Mouse (Mus musculus) kidney, embryonic 16.5 days (tissue): Measurements from ENCODE around the gene Lrrtm4. TPM values are rescaled to one million over a fixed set of nuclear protein-coding genes. Genes with fewer than 3 reads are reported as not detected.

Experiments used
- ATAC-seq: fragments of 200-750 bp; cut with Nextera tagmentation; 2 replicates; pipeline ENCODE4 v1.8.0; 2017; ENCODE audit warnings: moderate TSS enrichment; ENCODE audit not compliant: low FRiP score, low TSS enrichment
- H3K27ac ChIP-seq: fragments of 300-500 bp; sonication (generic); 2 replicates; pipeline ENCODE4 v1.5.1; 2014; ENCODE audit warnings: low read length
- H3K27me3 ChIP-seq: fragments of 300-500 bp; sonication (generic); 2 replicates; pipeline ENCODE4 v1.6.1; 2014; ENCODE audit warnings: low read length, control low read depth, mixed read lengths; ENCODE audit not compliant: insufficient read depth
- H3K36me3 ChIP-seq: fragments of 300-500 bp; sonication (generic); 2 replicates; pipeline ENCODE4 v1.6.1; 2014; ENCODE audit warnings: low read length, control low read depth, mixed read lengths; ENCODE audit not compliant: insufficient read depth
- H3K4me1 ChIP-seq: fragments of 300-500 bp; sonication (generic); 2 replicates; pipeline ENCODE4 v1.6.1; 2014; ENCODE audit warnings: low read length, control low read depth, mixed read lengths; ENCODE audit not compliant: insufficient read depth
- H3K4me2 ChIP-seq: fragments of 300-500 bp; sonication (generic); replicated peaks from 2 replicates; pipeline ENCODE4 v1.6.1; 2014; ENCODE audit warnings: low read depth, low read length
- H3K4me3 ChIP-seq: fragments of 300-500 bp; sonication (generic); 2 replicates; pipeline ENCODE4 v1.5.1; 2014; ENCODE audit warnings: mild to moderate bottlenecking, low read length
- H3K9ac ChIP-seq: fragments of 300-500 bp; sonication (generic); replicated peaks from 2 replicates; pipeline ENCODE4 v1.6.1; 2014; ENCODE audit warnings: low read length
- H3K9me3 ChIP-seq: fragments of 300-500 bp; sonication (generic); 2 replicates; pipeline ENCODE4 v1.6.1; 2016; ENCODE audit warnings: low read length, control low read depth
- WGBS: fragments of 180-500 bp; shearing (Covaris S2); extraction: QIAGEN DNeasy Blood & Tissue Kit; methylation state at CpG from one replicate; pipeline ENCODE4 v1.1.7; 2014; 5-methylcytosine and 5-hydroxymethylcytosine counted together
- polyA plus RNA-seq: library from polyadenylated mRNA; unstranded; fragments of >200 nt; fragmentation: Nextera tagmentation; extraction: Ambion mirVana; gene quantifications from 2 replicates; pipeline ENCODE4 v1.2.1, GENCODE M21; 2015

Lrrtm4 gene
- 0.35 and 0.48 TPM in 2 replicates for polyA plus RNA-seq

DNA sequence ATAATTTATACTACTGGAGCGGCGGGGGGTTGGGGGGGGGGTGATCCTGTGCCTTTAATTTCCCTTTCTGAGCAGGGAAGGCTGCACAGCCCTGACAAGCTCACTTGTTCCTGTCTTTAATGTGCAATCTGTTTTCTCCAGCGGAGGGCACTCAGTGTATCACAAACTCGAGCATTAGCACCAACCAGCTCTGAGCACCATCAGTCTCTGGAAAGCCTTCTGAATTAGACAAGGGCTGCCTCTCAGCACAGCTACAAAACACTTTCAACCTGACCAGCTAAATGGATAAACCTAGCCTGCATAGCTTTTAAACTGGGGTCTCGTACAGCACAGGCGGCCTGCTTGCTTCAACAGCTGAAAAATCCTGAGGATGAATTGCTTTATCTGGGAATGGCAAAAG lies at the start of gene Lrrtm4:
Gene Lrrtm4, plus strand, starts transcription at position 113 of the 400 bp plus-strand sequence.
- 4% methylated on average over 6 of the region's 6 CpGs for WGBS
- H3K9me3 ChIP-seq = no peaks in the 10 kb centered on the region
- no peaks in the 10 kb centered on the region for H3K36me3 ChIP-seq
- H3K4me1 ChIP-seq = 0 out of 2 replicates have a peak, but pooled peaks cover 3% of the 10 kb centered on the region
- no peak within 1 kb of the TSS for H3K9ac ChIP-seq
- H3K27ac ChIP-seq = no peak within 1 kb of the TSS
- H3K4me3 ChIP-seq = peak within 1 kb of the TSS; percentile 42
- H3K4me2 ChIP-seq = peak within 1 kb of the TSS; percentile 68
- peak; percentile 67; the same call in 1 of the 2 replicates for ATAC-seq
- H3K27me3 ChIP-seq = no peaks in the 10 kb centered on the region

DNA sequence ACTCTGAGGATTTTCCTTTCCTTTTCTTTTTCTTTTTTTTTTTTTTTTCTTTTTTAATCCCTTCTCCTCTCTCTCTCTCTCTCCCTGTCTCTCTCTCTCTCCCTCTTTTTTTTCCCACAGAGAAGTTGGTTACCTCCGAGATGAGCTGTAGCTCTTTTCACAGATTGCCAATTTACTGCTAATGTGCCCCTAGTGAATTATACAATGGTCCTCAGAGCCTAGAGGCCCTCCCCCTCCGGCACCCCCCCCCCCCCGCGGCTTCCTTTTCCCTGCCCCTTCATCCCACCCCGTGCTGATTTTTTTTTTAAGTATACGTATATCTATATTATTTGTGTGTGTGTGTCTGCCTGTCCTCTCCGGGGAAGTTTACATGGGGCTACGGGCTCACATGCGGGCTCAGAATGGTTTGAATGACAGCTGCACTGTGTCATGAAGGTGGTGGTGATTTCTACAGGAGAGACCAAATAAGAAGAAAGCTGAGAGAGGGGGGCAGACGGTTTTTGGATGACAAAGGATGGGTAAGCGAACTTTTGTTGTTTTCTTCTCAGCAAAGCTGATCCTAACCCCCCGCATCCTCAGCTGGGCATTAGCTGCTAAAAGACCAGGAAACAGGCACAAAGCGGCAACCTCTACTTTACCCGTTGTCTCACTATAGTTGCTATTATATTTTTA lies 648 bp downstream of the Lrrtm4 start:
- H3K9ac ChIP-seq = no peak overlapping the region
- ATAC-seq = peak; percentile 65; the same call in 1 of the 2 replicates

DNA sequence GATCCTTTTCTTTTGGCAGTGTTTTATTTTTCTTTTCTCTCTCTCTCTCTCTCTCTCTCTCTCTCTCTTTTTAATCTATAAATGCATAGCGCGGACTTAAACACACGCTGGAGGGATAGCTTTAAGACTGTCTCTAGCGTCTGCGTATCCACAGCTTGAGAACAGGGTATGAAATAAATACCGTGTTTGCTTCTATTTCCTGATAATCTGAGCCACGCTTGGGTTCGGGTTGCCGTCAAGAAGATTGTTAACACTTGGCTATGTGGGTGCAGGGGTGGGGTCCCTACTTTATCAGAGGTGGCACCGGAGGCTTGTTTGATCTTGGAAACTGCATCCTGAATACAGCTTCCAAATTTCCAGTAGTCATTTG lies 1.2 kb downstream of the Lrrtm4 start:
- WGBS = 3% methylated on average over 10 of the region's 10 CpGs
- no peak overlapping the region for H3K9ac ChIP-seq
- 0 out of 2 replicates have a peak, but pooled peaks cover 3% of the 10 kb centered on the region for H3K4me1 ChIP-seq
- H3K9me3 ChIP-seq = no peaks in the 10 kb centered on the region
- no peaks in the 10 kb centered on the region for H3K36me3 ChIP-seq
- H3K27ac ChIP-seq = no peak overlapping the region
- no peak for ATAC-seq
- H3K27me3 ChIP-seq = no peaks in the 10 kb centered on the region
- peak overlapping the region; percentile 68 for H3K4me2 ChIP-seq
- H3K4me3 ChIP-seq = peak overlapping the region; percentile 42

More for the DNA sequence above, 648 bp downstream of the Lrrtm4 start:
- Histone ChIP-seq H3K4me3 (peak overlapping the region; percentile 42), H3K36me3 (no peaks in the 10 kb centered on the region), H3K27me3 (no peaks in the 10 kb centered on the region), H3K9me3 (no peaks in the 10 kb centered on the region), H3K27ac (no peak overlapping the region), H3K4me2 (peak overlapping the region; percentile 68), H3K4me1 (0 out of 2 replicates have a peak, but pooled peaks cover 3% of the 10 kb centered on the region)
- 1% methylated on average over 13 of the region's 14 CpGs for WGBS

DNA sequence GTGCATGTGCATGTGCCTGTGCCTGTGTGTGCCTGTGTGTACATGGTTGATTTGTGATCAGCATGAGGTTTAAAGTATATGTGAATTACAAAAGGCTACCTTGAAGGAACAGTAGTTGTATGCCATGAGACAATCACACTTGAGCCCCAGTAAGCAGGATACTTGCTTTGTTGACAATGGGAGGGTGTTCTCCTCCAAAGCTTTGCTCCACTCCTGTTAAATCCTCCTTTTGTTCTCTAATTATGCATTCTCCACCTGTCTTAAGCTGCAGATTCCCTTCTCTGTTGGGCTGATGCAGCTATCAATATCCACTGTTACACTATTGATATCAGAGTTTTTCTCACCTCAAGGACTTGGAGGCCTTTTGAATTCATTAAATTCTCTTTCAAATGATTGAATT lies 38.2 kb downstream of the Lrrtm4 start:
- no peak for ATAC-seq
- H3K36me3 ChIP-seq = no peaks in the 10 kb centered on the region
- no peak overlapping the region for H3K9ac ChIP-seq
- no peaks in the 10 kb centered on the region for H3K4me1 ChIP-seq
- H3K4me2 ChIP-seq = no peak overlapping the region
- no peak overlapping the region for H3K27ac ChIP-seq
- H3K9me3 ChIP-seq = no peaks in the 10 kb centered on the region
- H3K27me3 ChIP-seq = no peaks in the 10 kb centered on the region
- no peak overlapping the region for H3K4me3 ChIP-seq

DNA sequence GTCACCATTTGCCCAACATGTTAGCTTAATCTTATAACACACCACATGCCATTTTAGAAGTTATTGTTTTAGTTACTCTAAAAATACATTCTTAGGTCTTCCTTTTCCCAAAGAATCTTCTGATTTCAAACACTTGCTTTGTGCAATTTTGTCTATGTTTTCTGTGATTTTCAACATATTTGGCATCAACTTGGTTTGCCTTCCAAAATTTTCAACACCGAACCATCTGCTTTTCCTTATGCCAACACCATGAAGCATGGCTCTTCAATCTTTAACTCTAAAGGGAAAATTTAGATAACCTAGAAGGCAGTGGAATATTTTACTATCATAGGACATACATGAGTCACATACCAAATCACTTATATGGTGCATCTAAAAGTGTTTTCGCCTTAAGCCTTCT lies 59.3 kb downstream of the Lrrtm4 start:
- Histone ChIP-seq H3K9ac (no peak overlapping the region), H3K27ac (no peak overlapping the region), H3K4me1 (no peaks in the 10 kb centered on the region), H3K27me3 (no peaks in the 10 kb centered on the region), H3K4me2 (no peak overlapping the region), H3K4me3 (no peak overlapping the region), H3K9me3 (no peaks in the 10 kb centered on the region), H3K36me3 (no peaks in the 10 kb centered on the region)
- no peak for ATAC-seq
- 93% methylated on average over 2 of the region's 2 CpGs for WGBS

DNA sequence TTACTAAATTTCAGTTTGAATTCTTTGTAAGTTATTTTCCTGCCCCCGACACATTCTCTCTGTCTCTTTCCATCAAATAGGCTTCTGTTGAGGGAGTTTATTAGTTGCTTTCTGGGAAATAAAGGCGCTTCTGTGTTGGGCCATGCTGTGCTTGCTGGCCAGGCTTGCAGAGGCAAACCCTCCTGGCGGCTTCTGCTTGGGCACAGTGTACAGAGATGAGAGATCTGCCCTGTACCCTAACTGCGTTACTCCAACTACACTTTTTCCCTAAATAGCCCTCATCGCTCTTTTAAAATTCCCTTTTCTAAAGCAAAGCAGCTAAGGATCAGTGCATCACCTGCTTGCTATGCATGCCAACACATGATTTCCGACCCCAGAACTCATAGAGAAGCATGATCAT lies 60.6 kb downstream of the Lrrtm4 start:
- Histone ChIP-seq H3K27me3 (no peaks in the 10 kb centered on the region), H3K36me3 (no peaks in the 10 kb centered on the region), H3K4me2 (no peak overlapping the region), H3K27ac (no peak overlapping the region), H3K4me3 (no peak overlapping the region), H3K4me1 (no peaks in the 10 kb centered on the region), H3K9me3 (no peaks in the 10 kb centered on the region), H3K9ac (no peak overlapping the region)
- WGBS = 88% methylated on average over 6 of the region's 6 CpGs
- no peak for ATAC-seq

DNA sequence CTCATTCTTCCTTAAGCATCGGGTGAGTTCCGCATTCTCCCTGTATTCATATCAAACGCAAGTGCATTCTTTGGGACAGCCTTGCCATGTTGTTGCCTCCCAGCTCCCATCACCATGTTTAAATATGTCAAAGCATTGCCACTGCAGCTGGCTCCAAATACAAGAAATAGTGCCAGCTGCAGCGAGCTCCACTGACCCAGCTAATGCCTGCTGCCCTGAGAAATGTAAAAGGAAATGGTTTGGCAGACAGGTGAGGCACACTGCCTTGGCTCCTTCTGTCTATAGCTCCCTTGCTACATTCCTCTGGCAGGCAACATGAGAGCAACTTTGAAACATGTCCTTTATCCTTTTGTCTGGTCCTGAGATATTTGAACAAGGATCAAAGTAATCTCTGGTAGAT lies 76.2 kb downstream of the Lrrtm4 start:
- no peaks in the 10 kb centered on the region for H3K27me3 ChIP-seq
- ATAC-seq = no peak
- H3K4me2 ChIP-seq = no peak overlapping the region
- 84% methylated on average over 4 of the region's 4 CpGs for WGBS
- no peak overlapping the region for H3K27ac ChIP-seq
- no peaks in the 10 kb centered on the region for H3K9me3 ChIP-seq
- H3K4me3 ChIP-seq = no peak overlapping the region
- H3K36me3 ChIP-seq = no peaks in the 10 kb centered on the region
- no peaks in the 10 kb centered on the region for H3K4me1 ChIP-seq
- H3K9ac ChIP-seq = no peak overlapping the region

DNA sequence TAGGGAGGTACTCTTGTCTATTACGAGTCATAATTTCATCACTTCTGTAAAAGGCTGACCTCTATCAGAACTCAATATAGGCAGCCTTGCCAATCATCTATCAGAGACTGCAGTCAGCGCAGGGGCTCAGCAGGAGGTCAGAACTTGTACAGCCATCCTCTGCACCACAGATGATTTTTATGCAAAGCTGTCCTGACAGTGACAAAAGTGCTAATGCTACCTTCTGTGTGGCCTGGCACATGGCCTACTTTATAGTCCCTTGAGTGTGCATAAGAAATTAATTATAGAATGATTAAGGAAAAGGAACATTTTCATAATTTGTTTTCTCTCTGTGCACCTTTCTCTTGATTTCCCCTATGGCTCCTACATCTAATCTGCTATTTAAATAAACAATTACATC lies 86.7 kb downstream of the Lrrtm4 start:
- Histone ChIP-seq H3K27ac (no peak overlapping the region), H3K9me3 (no peaks in the 10 kb centered on the region), H3K4me3 (no peak overlapping the region), H3K4me1 (no peaks in the 10 kb centered on the region), H3K27me3 (no peaks in the 10 kb centered on the region), H3K36me3 (no peaks in the 10 kb centered on the region), H3K4me2 (no peak overlapping the region), H3K9ac (no peak overlapping the region)
- no peak for ATAC-seq
- 89% methylated on average over 2 of the region's 2 CpGs for WGBS

DNA sequence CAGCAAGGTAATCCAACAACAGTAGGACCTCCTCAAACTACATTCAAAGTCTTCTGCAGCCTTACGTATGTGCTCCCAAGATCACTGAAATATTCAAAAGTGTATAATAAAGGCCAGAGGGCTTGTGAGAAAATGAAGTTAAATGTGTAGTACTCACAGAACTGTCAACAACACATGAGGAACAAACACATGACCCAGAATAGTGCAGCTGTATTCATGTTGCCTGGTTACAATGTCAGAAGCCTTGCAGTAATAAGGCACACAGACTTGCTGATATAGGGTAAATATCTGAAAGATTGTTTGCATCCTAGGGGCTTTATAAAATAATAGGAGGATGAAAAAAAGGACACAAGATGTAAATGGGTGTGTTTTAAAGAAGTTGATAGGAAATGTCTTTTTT lies 87.2 kb downstream of the Lrrtm4 start:
- WGBS = 94% methylated on average over 1 of the region's 1 CpGs
- Histone ChIP-seq H3K27ac (no peak overlapping the region), H3K4me1 (no peaks in the 10 kb centered on the region), H3K9ac (no peak overlapping the region), H3K27me3 (no peaks in the 10 kb centered on the region), H3K4me2 (no peak overlapping the region), H3K36me3 (no peaks in the 10 kb centered on the region), H3K4me3 (no peak overlapping the region), H3K9me3 (no peaks in the 10 kb centered on the region)
- ATAC-seq = no peak

DNA sequence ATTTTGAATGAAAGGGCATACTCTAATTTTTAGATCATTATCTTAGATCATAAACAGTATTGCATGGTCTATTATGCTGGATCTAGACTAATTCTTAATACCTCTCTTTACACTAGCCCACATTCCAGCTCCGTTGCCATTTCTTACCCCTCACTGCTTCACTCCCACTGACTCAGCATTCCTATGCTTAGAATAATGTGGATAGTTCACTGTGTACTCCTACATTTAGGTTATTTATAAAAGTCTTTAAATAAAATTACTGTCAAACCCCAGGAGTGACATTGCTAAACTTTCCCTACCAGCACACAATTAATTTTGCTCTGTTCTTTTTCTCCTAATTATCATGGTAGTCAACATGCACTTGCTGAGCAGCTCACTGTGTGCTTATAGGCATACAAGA lies 107.7 kb downstream of the Lrrtm4 start:
- Histone ChIP-seq H3K27ac (no peak overlapping the region), H3K4me1 (no peaks in the 10 kb centered on the region), H3K4me2 (no peak overlapping the region), H3K27me3 (no peaks in the 10 kb centered on the region), H3K9ac (no peak overlapping the region), H3K9me3 (no peaks in the 10 kb centered on the region), H3K36me3 (no peaks in the 10 kb centered on the region), H3K4me3 (no peak overlapping the region)
- no peak for ATAC-seq
- 69% methylated on average over 1 of the region's 1 CpGs for WGBS
